Mouse (Mus musculus) intestine, postnatal 0 days (tissue): ENCODE measurements around the gene Nt5c. TPM values are rescaled to one million over a fixed set of nuclear protein-coding genes. Genes with fewer than 3 reads are reported as not detected.
A peak's percentile ranks its signal among the peaks of the same experiment; 100 is the strongest.
"Not testable (repeated sequence)": the region's sequence is repeated elsewhere in the genome, so short reads cannot be mapped to it uniquely, and the experiment has no call there.

Experiments used
- ATAC-seq: fragments of 200-750 bp; cut with Nextera tagmentation; 2 replicates; pipeline ENCODE4 v1.8.0; 2017; ENCODE audit warnings: mild to moderate bottlenecking, moderate TSS enrichment, moderate library complexity
- H3K27ac ChIP-seq: fragments of 300-500 bp; sonication (generic); 2 replicates; pipeline ENCODE4 v1.5.1; 2014; ENCODE audit warnings: mild to moderate bottlenecking, low read depth, low read length, moderate library complexity
- H3K27me3 ChIP-seq: fragments of 300-500 bp; sonication (generic); replicated peaks from 2 replicates; pipeline ENCODE4 v1.6.1; 2014; ENCODE audit warnings: low read length, mixed read lengths; ENCODE audit not compliant: control insufficient read depth, insufficient read depth
- H3K36me3 ChIP-seq: fragments of 300-500 bp; sonication (generic); 2 replicates; pipeline ENCODE4 v1.6.1; 2014; ENCODE audit warnings: mild to moderate bottlenecking, moderate library complexity; ENCODE audit not compliant: control insufficient read depth, insufficient read depth
- H3K4me1 ChIP-seq: fragments of 300-500 bp; sonication (generic); replicated peaks from 2 replicates; pipeline ENCODE4 v1.6.1; 2014; ENCODE audit warnings: antibody characterized with exemption, low read length, mixed read lengths; ENCODE audit not compliant: control insufficient read depth, insufficient read depth
- H3K4me2 ChIP-seq: fragments of 300-500 bp; sonication (generic); replicated peaks from 2 replicates; pipeline ENCODE4 v1.6.1; 2014; ENCODE audit warnings: low read depth, mild to moderate bottlenecking, moderate library complexity
- H3K4me3 ChIP-seq: fragments of 300-500 bp; sonication (generic); 2 replicates; pipeline ENCODE4 v1.5.1; 2014; ENCODE audit warnings: low read depth, low read length
- H3K9ac ChIP-seq: fragments of 300-500 bp; sonication (generic); 2 replicates; pipeline ENCODE4 v1.6.1; 2014; ENCODE audit warnings: mild to moderate bottlenecking, low read depth, low read length
- H3K9me3 ChIP-seq: fragments of 300-500 bp; sonication (generic); 2 replicates; pipeline ENCODE4 v1.6.1; 2016; ENCODE audit warnings: mixed run types; ENCODE audit not compliant: control insufficient read depth
- CTCF ChIP-seq: sonication (generic); IDR thresholded peaks from 2 replicates; pipeline ENCODE4 v1.5.1; 2016; ENCODE audit warnings: low read depth, mild to moderate bottlenecking, control low read depth, antibody characterized with exemption, moderate library complexity
- WGBS: fragments of 180-500 bp; shearing (Covaris S2); extraction: QIAGEN DNeasy Blood & Tissue Kit; methylation state at CpG from one replicate; pipeline ENCODE4 v1.1.7; 2014; 5-methylcytosine and 5-hydroxymethylcytosine counted together
- polyA plus RNA-seq: library from polyadenylated mRNA; unstranded; fragments of >200 nt; fragmentation: Nextera tagmentation; extraction: Ambion mirVana; gene quantifications from 2 replicates; pipeline ENCODE4 v1.2.1, GENCODE M21; 2015

Gene Nt5c
- polyA plus RNA-seq, 1 experiment from 2014 or later = 189 TPM

- H3K4me3 ChIP-seq = peak overlapping the region; percentile 90
- H3K4me2 ChIP-seq = peak overlapping the region; percentile 87
- no peak for TF ChIP-seq CTCF
- no peaks in the 10 kb centered on the region for H3K27me3 ChIP-seq
- H3K27ac ChIP-seq = peak overlapping the region; percentile 99
- peak overlapping the region; percentile 95 for H3K9ac ChIP-seq
- WGBS = 3% methylated on average over 11 of the region's 11 CpGs
- no peaks in the 10 kb centered on the region for H3K9me3 ChIP-seq
- ATAC-seq = no peak
- H3K36me3 ChIP-seq = peaks cover 31% of the 10 kb centered on the region
- H3K4me1 ChIP-seq = no peaks in the 10 kb centered on the region
Measured at GRCm38 (mm10) chr11:115534759-115535371, 43.2 kb upstream of the Nt5c start.

- not testable (repeated sequence) for H3K9me3 ChIP-seq, H3K9ac ChIP-seq, H3K27me3 ChIP-seq, ATAC-seq, H3K4me1 ChIP-seq, H3K4me2 ChIP-seq, H3K4me3 ChIP-seq, H3K27ac ChIP-seq
- peaks cover 61% of the 10 kb centered on the region for H3K36me3 ChIP-seq
- 74% methylated on average over 3 of the region's 3 CpGs for WGBS
Measured at GRCm38 (mm10) chr11:115526446-115526845, 34.8 kb upstream of the Nt5c start.

GRCm38 (mm10) chr11:115522703-115523102, 31.0 kb upstream of the Nt5c start:
- Histone ChIP-seq H3K4me3 (no peak overlapping the region), H3K27me3 (no peaks in the 10 kb centered on the region), H3K9ac (no peak overlapping the region), H3K27ac (no peak overlapping the region), H3K36me3 (peaks cover 40% of the 10 kb centered on the region), H3K9me3 (no peaks in the 10 kb centered on the region), H3K4me2 (no peak overlapping the region), H3K4me1 (no peaks in the 10 kb centered on the region)
- no peak for TF ChIP-seq CTCF
- WGBS = 77% methylated on average over 2 of the region's 2 CpGs
- no peak for ATAC-seq

GRCm38 (mm10) chr11:115522238-115522637, 30.6 kb upstream of the Nt5c start:
- no peaks in the 10 kb centered on the region for H3K4me1 ChIP-seq
- no peaks in the 10 kb centered on the region for H3K27me3 ChIP-seq
- no peak overlapping the region for H3K4me2 ChIP-seq
- no peaks in the 10 kb centered on the region for H3K9me3 ChIP-seq
- TF ChIP-seq CTCF = no peak
- no peak overlapping the region for H3K9ac ChIP-seq
- H3K4me3 ChIP-seq = no peak overlapping the region
- ATAC-seq = peak; percentile 16; the same call in 1 of the 2 replicates
- H3K36me3 ChIP-seq = peaks cover 40% of the 10 kb centered on the region
- 85% methylated on average over 2 of the region's 2 CpGs for whole genome bisulfite sequencing
- no peak overlapping the region for H3K27ac ChIP-seq

- Histone ChIP-seq H3K36me3 (peaks cover 31% of the 10 kb centered on the region), H3K27ac (no peak overlapping the region), H3K4me1 (no peaks in the 10 kb centered on the region), H3K4me3 (no peak overlapping the region), H3K9ac (no peak overlapping the region), H3K9me3 (no peaks in the 10 kb centered on the region), H3K4me2 (no peak overlapping the region), H3K27me3 (no peaks in the 10 kb centered on the region)
- 74% methylated on average over 4 of the region's 4 CpGs for WGBS
- no peak for TF ChIP-seq CTCF
- ATAC-seq = no peak
Measured at GRCm38 (mm10) chr11:115521080-115521479, 29.4 kb upstream of the Nt5c start.

GRCm38 (mm10) chr11:115520218-115520617, 28.6 kb upstream of the Nt5c start:
- Histone ChIP-seq H3K9ac (no peak overlapping the region), H3K27me3 (no peaks in the 10 kb centered on the region), H3K4me3 (no peak overlapping the region), H3K27ac (no peak overlapping the region), H3K4me2 (no peak overlapping the region), H3K36me3 (peaks cover 22% of the 10 kb centered on the region), H3K9me3 (no peaks in the 10 kb centered on the region), H3K4me1 (no peaks in the 10 kb centered on the region)
- no peak for TF ChIP-seq CTCF
- 91% methylated on average over 2 of the region's 2 CpGs for WGBS
- no peak for ATAC-seq

- Histone ChIP-seq H3K36me3 (peaks cover 16% of the 10 kb centered on the region), H3K27me3 (no peaks in the 10 kb centered on the region), H3K27ac (no peak overlapping the region), H3K9me3 (no peaks in the 10 kb centered on the region), H3K9ac (no peak overlapping the region), H3K4me2 (no peak overlapping the region), H3K4me1 (no peaks in the 10 kb centered on the region), H3K4me3 (no peak overlapping the region)
- no peak for ATAC-seq
- TF ChIP-seq CTCF = no peak
- WGBS = 86% methylated on average over 3 of the region's 3 CpGs
Measured at GRCm38 (mm10) chr11:115519581-115519980, 27.9 kb upstream of the Nt5c start.
